Mouse (Mus musculus) limb, embryonic 15.5 days (tissue): Measurements from ENCODE around the gene Nup210l. TPM values are rescaled to one million over a fixed set of nuclear protein-coding genes. Genes with fewer than 3 reads are reported as not detected.

Experiments
- ATAC-seq: fragments of 200-750 bp; cut with Nextera tagmentation; 2 replicates; pipeline ENCODE4 v1.8.0; 2017; ENCODE audit warnings: low read depth, moderate TSS enrichment; ENCODE audit not compliant: insufficient number of reproducible peaks, low FRiP score, low TSS enrichment
- H3K27ac ChIP-seq: fragments of 300-500 bp; sonication (generic); 2 replicates; pipeline ENCODE4 v1.5.1; 2015; ENCODE audit warnings: moderate library complexity, mild to moderate bottlenecking, inconsistent platforms
- H3K27me3 ChIP-seq: fragments of 300-500 bp; sonication (generic); 2 replicates; pipeline ENCODE4 v1.6.1; 2015; ENCODE audit warnings: inconsistent platforms
- H3K36me3 ChIP-seq: fragments of 300-500 bp; sonication (generic); 2 replicates; pipeline ENCODE4 v1.6.1; 2015; ENCODE audit warnings: inconsistent platforms
- H3K4me1 ChIP-seq: fragments of 300-500 bp; sonication (generic); 2 replicates; pipeline ENCODE4 v1.6.1; 2015; ENCODE audit warnings: inconsistent platforms
- H3K4me2 ChIP-seq: fragments of 300-500 bp; sonication (generic); 2 replicates; pipeline ENCODE4 v1.6.1; 2015; ENCODE audit warnings: mild to moderate bottlenecking, inconsistent platforms
- H3K4me3 ChIP-seq: fragments of 300-500 bp; sonication (generic); 2 replicates; pipeline ENCODE4 v1.5.1; 2015; ENCODE audit warnings: mild to moderate bottlenecking, inconsistent platforms
- H3K9ac ChIP-seq: fragments of 300-500 bp; sonication (generic); 2 replicates; pipeline ENCODE4 v1.6.1; 2015; ENCODE audit warnings: inconsistent platforms
- H3K9me3 ChIP-seq: fragments of 300-500 bp; sonication (generic); 2 replicates; pipeline ENCODE4 v1.6.1; 2016; ENCODE audit warnings: inconsistent platforms
- WGBS: fragments of 180-500 bp; shearing (Covaris S2); methylation state at CpG from one replicate; pipeline ENCODE4 v1.1.7; 2015; 5-methylcytosine and 5-hydroxymethylcytosine counted together
- polyA plus RNA-seq: library from polyadenylated mRNA; unstranded; fragments of >200 nt; fragmentation: Nextera tagmentation; extraction: Ambion mirVana; gene quantifications from 2 replicates; pipeline ENCODE4 v1.2.1, GENCODE M21; 2015

Nup210l gene
- polyA plus RNA-seq, 1 experiment from 2014 or later = 0.28 TPM

GRCm38 (mm10) chr3:90079763-90080497 is 24.0 kb upstream of the Nup210l start:
- no peaks in the 10 kb centered on the region for H3K9me3 ChIP-seq
- WGBS = under 1% methylated on average over 53 of the region's 53 CpGs
- H3K4me1 ChIP-seq = peaks cover 48% of the 10 kb centered on the region
- peak overlapping the region; percentile 99 for H3K27ac ChIP-seq
- H3K27me3 ChIP-seq = no peaks in the 10 kb centered on the region
- H3K9ac ChIP-seq = peak overlapping the region; percentile 84
- peak overlapping the region; percentile 78 for H3K4me3 ChIP-seq
- ATAC-seq = peak; percentile 64
- H3K4me2 ChIP-seq = peak overlapping the region; percentile 70
- 0 out of 2 replicates have a peak, but pooled peaks cover 3% of the 10 kb centered on the region for H3K36me3 ChIP-seq

DNA sequence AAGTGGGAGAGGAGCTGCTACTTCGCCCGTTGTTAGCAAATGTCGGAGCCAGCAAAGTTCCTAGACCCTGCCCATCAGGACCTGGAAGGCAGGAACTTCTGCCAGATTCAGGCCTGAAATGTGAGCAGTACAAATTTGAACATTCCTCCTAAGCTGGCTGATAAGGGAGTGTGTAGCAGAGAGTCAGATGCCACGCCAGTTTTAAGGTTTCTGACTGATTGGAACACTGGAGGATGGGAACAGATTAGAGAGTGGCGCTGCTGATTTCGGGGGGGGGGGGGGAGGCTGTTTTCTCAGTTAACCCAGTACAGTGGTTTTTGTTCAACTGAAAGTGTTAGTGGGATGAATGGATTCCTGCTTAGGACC is 23.5 kb upstream of the Nup210l start:
- Histone ChIP-seq H3K4me2 (peak overlapping the region; percentile 70), H3K9ac (peak overlapping the region; percentile 84), H3K9me3 (no peaks in the 10 kb centered on the region), H3K27me3 (no peaks in the 10 kb centered on the region), H3K4me3 (peak overlapping the region; percentile 78), H3K27ac (peak overlapping the region; percentile 99), H3K4me1 (peaks cover 53% of the 10 kb centered on the region), H3K36me3 (0 out of 2 replicates have a peak, but pooled peaks cover 3% of the 10 kb centered on the region)
- no peak for ATAC-seq
- 0% methylated on average over 6 of the region's 6 CpGs for WGBS

- peak overlapping the region; percentile 78 for H3K4me3 ChIP-seq
- H3K4me1 ChIP-seq = peaks cover 53% of the 10 kb centered on the region
- peak overlapping the region; percentile 67 for H3K27ac ChIP-seq
- no peak overlapping the region for H3K9ac ChIP-seq
- H3K27me3 ChIP-seq = no peaks in the 10 kb centered on the region
- H3K4me2 ChIP-seq = peak overlapping the region; percentile 70
- 76% methylated on average over 5 of the region's 5 CpGs for WGBS
- no peak for ATAC-seq
- H3K36me3 ChIP-seq = 0 out of 2 replicates have a peak, but pooled peaks cover 9% of the 10 kb centered on the region
- H3K9me3 ChIP-seq = no peaks in the 10 kb centered on the region
Observed at GRCm38 (mm10) chr3:90081365-90082240, 22.3 kb upstream of the Nup210l start.

DNA sequence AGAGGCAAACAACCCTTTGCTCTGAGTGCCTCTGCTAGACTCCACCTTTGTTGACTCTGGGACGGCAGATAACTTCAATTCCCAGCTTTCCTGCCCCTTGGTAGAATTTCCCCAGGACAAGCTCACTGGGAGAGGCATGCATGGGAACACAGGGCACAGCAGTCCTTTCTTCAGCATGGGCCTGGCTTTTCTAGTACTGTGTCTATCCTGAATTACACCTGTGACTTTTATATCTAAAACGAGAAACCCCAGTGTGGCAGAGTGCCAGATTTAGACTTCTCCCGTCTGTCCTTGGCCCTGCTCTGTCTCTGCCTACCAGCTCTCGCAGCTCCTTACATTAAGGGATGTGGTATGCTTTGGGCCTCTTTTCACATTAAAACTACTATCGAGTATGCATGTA is 20.9 kb upstream of the Nup210l start:
- H3K4me3 ChIP-seq = peak overlapping the region; percentile 4; the same call in 1 of the 2 replicates
- no peaks in the 10 kb centered on the region for H3K27me3 ChIP-seq
- whole genome bisulfite sequencing = 45% methylated on average over 5 of the region's 5 CpGs
- no peak overlapping the region for H3K9ac ChIP-seq
- peak overlapping the region; percentile 57 for H3K27ac ChIP-seq
- H3K9me3 ChIP-seq = no peaks in the 10 kb centered on the region
- ATAC-seq = no peak
- H3K4me1 ChIP-seq = peaks cover 47% of the 10 kb centered on the region
- peaks cover 23% of the 10 kb centered on the region for H3K36me3 ChIP-seq
- H3K4me2 ChIP-seq = no peak overlapping the region

DNA sequence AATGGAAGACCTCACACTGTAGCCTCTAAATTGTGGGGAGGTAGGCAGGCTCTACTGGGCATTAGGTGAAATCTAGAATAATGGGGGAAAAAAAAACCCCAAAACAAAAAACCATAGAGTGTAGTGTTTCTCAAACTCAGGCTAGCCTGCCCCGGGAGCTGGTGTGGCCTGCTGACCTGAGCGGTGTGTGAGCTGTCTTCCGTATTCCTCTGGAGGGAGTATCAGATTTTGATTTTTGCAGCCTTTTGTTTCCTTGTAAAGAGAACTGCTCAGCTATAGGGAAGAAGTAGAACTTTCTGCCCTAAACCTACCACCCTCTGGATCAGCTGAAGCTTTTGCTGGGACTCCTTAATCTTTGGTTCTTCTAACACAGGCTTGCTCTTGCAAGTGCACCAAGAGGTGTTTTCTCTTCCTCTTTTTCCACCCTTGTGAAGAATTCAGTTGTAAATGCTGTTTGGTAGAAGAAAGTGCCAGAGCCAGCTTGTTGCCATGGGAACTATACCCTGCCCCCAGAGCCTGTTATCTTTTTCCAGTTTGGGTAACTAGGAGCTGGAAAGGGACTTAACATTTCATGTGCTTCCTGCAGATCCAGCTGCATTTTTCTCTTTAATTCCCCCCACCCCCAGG is 20.1 kb upstream of the Nup210l start:
- WGBS = 58% methylated on average over 3 of the region's 3 CpGs
- Histone ChIP-seq H3K9me3 (no peaks in the 10 kb centered on the region), H3K4me2 (no peak overlapping the region), H3K27me3 (no peaks in the 10 kb centered on the region), H3K4me1 (peaks cover 44% of the 10 kb centered on the region), H3K4me3 (no peak overlapping the region), H3K27ac (peak overlapping the region; percentile 57), H3K36me3 (peaks cover 31% of the 10 kb centered on the region), H3K9ac (no peak overlapping the region)
- ATAC-seq = no peak

DNA sequence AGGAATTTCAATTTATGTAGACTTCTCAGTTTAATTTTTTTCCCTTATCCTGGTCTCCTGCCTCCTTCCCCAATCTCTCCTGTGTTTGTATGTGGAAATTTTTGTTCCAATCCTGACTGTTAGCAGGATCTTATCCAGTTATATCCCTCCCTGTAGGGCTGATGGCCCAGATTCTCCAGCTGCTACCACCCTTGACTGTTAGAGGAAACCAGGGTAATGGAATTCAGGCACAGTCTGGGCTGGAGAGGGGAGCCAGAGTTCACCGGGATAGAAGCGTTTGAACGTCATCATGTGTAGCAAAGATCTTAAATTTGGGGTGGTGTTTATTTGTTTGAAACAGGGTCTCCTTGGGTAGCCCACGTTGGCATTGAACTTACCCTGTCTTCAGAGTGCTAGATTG is 19.1 kb upstream of the Nup210l start:
- no peak; the same call in 1 of the 2 replicates for ATAC-seq
- no peaks in the 10 kb centered on the region for H3K27me3 ChIP-seq
- peak overlapping the region; percentile 22; the same call in 1 of the 2 replicates for H3K27ac ChIP-seq

GRCm38 (mm10) chr3:90085281-90085680 is 18.7 kb upstream of the Nup210l start:
- H3K9ac ChIP-seq = no peak overlapping the region
- peaks cover 41% of the 10 kb centered on the region for H3K4me1 ChIP-seq
- no peaks in the 10 kb centered on the region for H3K9me3 ChIP-seq
- no peaks in the 10 kb centered on the region for H3K27me3 ChIP-seq
- H3K4me2 ChIP-seq = no peak overlapping the region
- peaks cover 46% of the 10 kb centered on the region for H3K36me3 ChIP-seq
- H3K27ac ChIP-seq = peak overlapping the region; percentile 22; the same call in 1 of the 2 replicates
- no peak for ATAC-seq
- 80% methylated on average over 6 of the region's 6 CpGs for WGBS
- H3K4me3 ChIP-seq = no peak overlapping the region

More for the DNA sequence above, 19.1 kb upstream of the Nup210l start:
- 59% methylated on average over 4 of the region's 4 CpGs for WGBS
- Histone ChIP-seq H3K9me3 (no peaks in the 10 kb centered on the region), H3K36me3 (peaks cover 41% of the 10 kb centered on the region), H3K4me1 (peaks cover 41% of the 10 kb centered on the region), H3K4me3 (no peak overlapping the region), H3K4me2 (no peak overlapping the region), H3K9ac (no peak overlapping the region)

DNA sequence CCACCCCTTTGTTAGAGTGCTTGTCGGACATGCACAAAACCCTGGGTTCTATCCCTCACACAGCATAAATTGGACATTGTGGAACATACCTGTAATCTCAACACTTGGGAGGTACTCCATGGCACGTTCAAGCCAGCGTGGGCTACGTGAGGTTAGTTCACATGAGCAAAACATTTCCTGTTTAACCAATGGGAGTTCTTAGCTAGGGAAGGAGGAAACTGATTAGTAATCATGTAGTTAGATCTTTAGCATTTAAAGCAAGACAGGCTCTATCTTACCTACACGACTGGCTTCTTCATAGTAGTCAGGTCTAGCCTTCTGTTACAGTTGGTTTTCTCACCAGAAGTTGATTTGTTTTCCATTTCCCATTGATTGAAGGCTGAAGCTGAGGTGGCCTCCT is 17.9 kb upstream of the Nup210l start:
- no peaks in the 10 kb centered on the region for H3K9me3 ChIP-seq
- peaks cover 40% of the 10 kb centered on the region for H3K4me1 ChIP-seq
- H3K36me3 ChIP-seq = peaks cover 54% of the 10 kb centered on the region
- H3K9ac ChIP-seq = no peak overlapping the region
- 87% methylated on average over 5 of the region's 5 CpGs for WGBS
- ATAC-seq = no peak
- no peaks in the 10 kb centered on the region for H3K27me3 ChIP-seq
- no peak overlapping the region for H3K4me3 ChIP-seq
- no peak overlapping the region for H3K4me2 ChIP-seq
- H3K27ac ChIP-seq = no peak overlapping the region

DNA sequence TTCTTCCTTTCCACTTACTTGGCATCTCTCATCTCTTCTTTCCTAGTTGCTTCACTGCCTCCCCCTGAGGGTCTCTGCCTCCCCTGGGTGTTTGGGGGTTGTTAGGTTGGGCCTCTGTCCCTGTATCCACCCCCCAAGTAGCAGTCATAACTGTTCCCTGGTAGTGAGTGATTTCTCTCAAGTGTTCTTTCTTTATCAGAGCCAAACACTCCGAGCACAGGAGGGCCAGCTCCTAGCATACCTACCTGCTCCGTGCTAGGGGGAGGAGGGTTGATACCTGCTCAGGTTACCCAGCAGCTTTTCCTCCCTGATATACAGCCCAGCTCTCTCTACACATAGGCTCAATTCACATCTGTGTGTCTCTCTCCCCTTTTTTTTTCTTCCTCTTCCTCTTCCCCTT is 15.3 kb upstream of the Nup210l start:
- 96% methylated on average over 2 of the region's 2 CpGs for WGBS
- Histone ChIP-seq H3K27me3 (no peaks in the 10 kb centered on the region), H3K9ac (no peak overlapping the region), H3K27ac (no peak overlapping the region), H3K36me3 (peaks cover 77% of the 10 kb centered on the region), H3K9me3 (no peaks in the 10 kb centered on the region), H3K4me1 (peaks cover 18% of the 10 kb centered on the region), H3K4me3 (no peak overlapping the region), H3K4me2 (no peak overlapping the region)
- no peak for ATAC-seq

DNA sequence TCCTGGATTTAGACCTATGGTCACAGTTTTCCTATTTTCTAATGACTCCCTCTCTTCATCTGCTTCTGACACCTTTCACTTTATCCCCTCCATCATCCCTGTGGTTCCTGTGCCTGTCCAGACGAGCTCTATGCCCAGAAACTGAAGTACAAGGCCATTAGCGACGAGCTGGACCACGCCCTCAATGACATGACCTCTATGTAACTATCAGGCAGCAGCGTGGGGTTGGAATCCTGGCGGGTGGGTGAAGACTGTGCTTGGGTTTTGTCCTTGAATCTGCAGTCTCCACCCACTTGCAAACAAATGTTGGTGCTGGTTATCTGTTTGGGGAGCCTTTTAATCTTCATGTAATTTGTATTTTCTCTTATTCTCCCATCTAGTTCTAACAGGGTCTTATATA is 13.0 kb upstream of the Nup210l start:
- no peak overlapping the region for H3K4me3 ChIP-seq
- no peak overlapping the region for H3K9ac ChIP-seq
- WGBS = 85% methylated on average over 6 of the region's 6 CpGs
- no peaks in the 10 kb centered on the region for H3K4me1 ChIP-seq
- H3K27ac ChIP-seq = no peak overlapping the region
- no peaks in the 10 kb centered on the region for H3K9me3 ChIP-seq
- ATAC-seq = no peak
- H3K36me3 ChIP-seq = peaks cover 95% of the 10 kb centered on the region
- no peaks in the 10 kb centered on the region for H3K27me3 ChIP-seq
- H3K4me2 ChIP-seq = no peak overlapping the region

DNA sequence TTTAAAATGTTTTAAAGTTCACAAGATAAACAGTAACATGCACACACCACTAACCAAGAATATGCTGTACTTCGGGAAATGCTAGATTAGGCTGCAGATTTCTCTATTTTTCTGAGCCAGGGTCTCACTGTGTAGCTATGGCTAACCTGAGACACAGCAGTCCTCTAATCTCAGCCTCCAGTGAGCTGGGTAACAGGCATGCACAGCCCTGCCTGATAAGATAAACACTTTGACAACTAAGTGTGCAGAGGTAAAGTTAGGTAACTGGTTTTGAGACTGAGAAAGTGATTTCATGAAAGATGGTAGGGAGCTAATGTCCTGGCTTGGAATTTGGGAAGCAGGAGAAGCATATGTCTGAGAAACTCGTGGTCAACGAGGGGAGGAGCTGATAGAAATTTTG is 9.5 kb upstream of the Nup210l start:
- peaks cover 81% of the 10 kb centered on the region for H3K36me3 ChIP-seq
- WGBS = 89% methylated on average over 3 of the region's 3 CpGs
- H3K4me1 ChIP-seq = no peaks in the 10 kb centered on the region
- 0 out of 2 replicates have a peak overlapping the region, but pooled peaks have one; percentile 23 for H3K27ac ChIP-seq
- H3K27me3 ChIP-seq = no peaks in the 10 kb centered on the region
- no peak overlapping the region for H3K9ac ChIP-seq
- ATAC-seq = no peak
- no peak overlapping the region for H3K4me3 ChIP-seq
- H3K4me2 ChIP-seq = no peak overlapping the region
- no peaks in the 10 kb centered on the region for H3K9me3 ChIP-seq
